Mouse (Mus musculus) hindbrain, embryonic 12.5 days (tissue): ENCODE measurements around the gene Exosc6. TPM values are rescaled to one million over a fixed set of nuclear protein-coding genes. Genes with fewer than 3 reads are reported as not detected.
A peak's percentile ranks its signal among the peaks of the same experiment; 100 is the strongest.
"Not testable (repeated sequence)": the region's sequence is repeated elsewhere in the genome, so short reads cannot be mapped to it uniquely, and the experiment has no call there.

Experiments
- ATAC-seq: fragments of 200-750 bp; cut with Nextera tagmentation; 2 replicates; pipeline ENCODE4 v1.8.0; 2017; ENCODE audit warnings: moderate TSS enrichment; ENCODE audit not compliant: low FRiP score
- H3K27ac ChIP-seq: fragments of 300-500 bp; sonication (generic); 2 replicates; pipeline ENCODE4 v1.5.1; 2016; ENCODE audit warnings: mild to moderate bottlenecking
- H3K27me3 ChIP-seq: fragments of 300-500 bp; sonication (generic); 2 replicates; pipeline ENCODE4 v1.6.1; 2016; ENCODE audit warnings: mild to moderate bottlenecking
- H3K36me3 ChIP-seq: fragments of 300-500 bp; sonication (generic); 2 replicates; pipeline ENCODE4 v1.6.1; 2016; ENCODE audit warnings: mild to moderate bottlenecking
- H3K4me1 ChIP-seq: fragments of 300-500 bp; sonication (generic); 2 replicates; pipeline ENCODE4 v1.6.1; 2016
- H3K4me2 ChIP-seq: fragments of 300-500 bp; sonication (generic); replicated peaks from 2 replicates; pipeline ENCODE4 v1.6.1; 2016; ENCODE audit warnings: mild to moderate bottlenecking
- H3K4me3 ChIP-seq: fragments of 300-500 bp; sonication (generic); 2 replicates; pipeline ENCODE4 v1.5.1; 2016; ENCODE audit warnings: mild to moderate bottlenecking
- H3K9ac ChIP-seq: fragments of 300-500 bp; sonication (generic); 2 replicates; pipeline ENCODE4 v1.6.1; 2016; ENCODE audit warnings: mild to moderate bottlenecking, moderate library complexity
- H3K9me3 ChIP-seq: fragments of 300-500 bp; sonication (generic); replicated peaks from 2 replicates; pipeline ENCODE4 v1.6.1; 2016; ENCODE audit warnings: mild to moderate bottlenecking
- WGBS: fragments of 180-500 bp; shearing (Covaris S2); methylation state at CpG from one replicate; pipeline ENCODE4 v1.1.7; 2016; 5-methylcytosine and 5-hydroxymethylcytosine counted together
- polyA plus RNA-seq: library from polyadenylated mRNA; unstranded; fragments of >200 nt; fragmentation: Nextera tagmentation; extraction: Ambion mirVana; gene quantifications from 2 replicates; pipeline ENCODE4 v1.2.1, GENCODE M21; 2016

Exosc6 gene
- polyA plus RNA-seq, 1 experiment from 2014 or later, result 3.2 TPM

GRCm38 (mm10) chr8:111066308-111066707 lies 10.2 kb downstream of the Exosc6 start:
- H3K4me1 ChIP-seq, result peaks cover 2% of the 10 kb centered on the region
- no peaks in the 10 kb centered on the region for H3K27me3 ChIP-seq
- H3K4me2 ChIP-seq, result no peak overlapping the region
- no peaks in the 10 kb centered on the region for H3K9me3 ChIP-seq
- H3K9ac ChIP-seq, result no peak overlapping the region
- no peak for ATAC-seq
- no peak overlapping the region for H3K27ac ChIP-seq
- 72% methylated on average over 4 of the region's 4 CpGs for WGBS
- no peaks in the 10 kb centered on the region for H3K36me3 ChIP-seq
- no peak overlapping the region for H3K4me3 ChIP-seq

- H3K36me3 ChIP-seq, result no peaks in the 10 kb centered on the region
- H3K9ac ChIP-seq, result no peak overlapping the region
- no peak overlapping the region for H3K4me2 ChIP-seq
- H3K4me1 ChIP-seq, result no peaks in the 10 kb centered on the region
- no peaks in the 10 kb centered on the region for H3K9me3 ChIP-seq
- no peak for ATAC-seq
- H3K4me3 ChIP-seq, result no peak overlapping the region
- no peak overlapping the region for H3K27ac ChIP-seq
- WGBS, result 32% methylated on average over 10 of the region's 10 CpGs
- no peaks in the 10 kb centered on the region for H3K27me3 ChIP-seq
Observed at GRCm38 (mm10) chr8:111067439-111067838, 11.3 kb downstream of the Exosc6 start.

GRCm38 (mm10) chr8:111068660-111069059 lies 12.5 kb downstream of the Exosc6 start:
- not testable (repeated sequence) for H3K27ac ChIP-seq, H3K9ac ChIP-seq, H3K27me3 ChIP-seq, ATAC-seq, H3K4me3 ChIP-seq, H3K4me2 ChIP-seq, H3K9me3 ChIP-seq, H3K4me1 ChIP-seq, H3K36me3 ChIP-seq
- 90% methylated on average over 9 of the region's 9 CpGs for WGBS

- Histone ChIP-seq H3K4me2 (no peak overlapping the region), H3K9ac (no peak overlapping the region), H3K27me3 (no peaks in the 10 kb centered on the region), H3K36me3 (no peaks in the 10 kb centered on the region), H3K4me1 (peaks cover 4% of the 10 kb centered on the region; the same call in 1 of the 2 replicates), H3K27ac (no peak overlapping the region), H3K9me3 (no peaks in the 10 kb centered on the region), H3K4me3 (no peak overlapping the region)
- 71% methylated on average over 3 of the region's 3 CpGs for WGBS
- ATAC-seq, result no peak
Observed at GRCm38 (mm10) chr8:111075926-111076325, 19.8 kb downstream of the Exosc6 start.

GRCm38 (mm10) chr8:111079461-111079860 lies 23.3 kb downstream of the Exosc6 start:
- no peaks in the 10 kb centered on the region for H3K9me3 ChIP-seq
- no peak overlapping the region for H3K4me2 ChIP-seq
- WGBS, result 62% methylated on average over 5 of the region's 5 CpGs
- no peak overlapping the region for H3K9ac ChIP-seq
- no peak overlapping the region for H3K4me3 ChIP-seq
- no peaks in the 10 kb centered on the region for H3K27me3 ChIP-seq
- H3K4me1 ChIP-seq, result peaks cover 19% of the 10 kb centered on the region
- H3K36me3 ChIP-seq, result no peaks in the 10 kb centered on the region
- no peak overlapping the region for H3K27ac ChIP-seq
- ATAC-seq, result no peak

- no peaks in the 10 kb centered on the region for H3K9me3 ChIP-seq
- H3K4me1 ChIP-seq, result peaks cover 19% of the 10 kb centered on the region
- no peak overlapping the region for H3K4me3 ChIP-seq
- H3K27ac ChIP-seq, result no peak overlapping the region
- H3K4me2 ChIP-seq, result no peak overlapping the region
- H3K36me3 ChIP-seq, result no peaks in the 10 kb centered on the region
- H3K9ac ChIP-seq, result peak overlapping the region; percentile 5; the same call in 1 of the 2 replicates
- 37% methylated on average over 6 of the region's 6 CpGs for WGBS
- no peaks in the 10 kb centered on the region for H3K27me3 ChIP-seq
- no peak for ATAC-seq
Observed at GRCm38 (mm10) chr8:111079861-111080271, 23.7 kb downstream of the Exosc6 start.

GRCm38 (mm10) chr8:111081580-111082258 lies 25.6 kb downstream of the Exosc6 start:
- H3K27ac ChIP-seq, result peak overlapping the region; percentile 26; the same call in 1 of the 2 replicates
- H3K36me3 ChIP-seq, result no peaks in the 10 kb centered on the region
- peak; percentile 58; the same call in 1 of the 2 replicates for ATAC-seq
- H3K9ac ChIP-seq, result peak overlapping the region; percentile 18; the same call in 1 of the 2 replicates
- 52% methylated on average over 12 of the region's 12 CpGs for WGBS
- no peak overlapping the region; the same call in 1 of the 2 replicates for H3K4me3 ChIP-seq
- H3K27me3 ChIP-seq, result no peaks in the 10 kb centered on the region
- no peaks in the 10 kb centered on the region for H3K9me3 ChIP-seq
- no peak overlapping the region for H3K4me2 ChIP-seq
- peaks cover 19% of the 10 kb centered on the region for H3K4me1 ChIP-seq

- H3K9me3 ChIP-seq, H3K27me3 ChIP-seq, H3K9ac ChIP-seq, H3K36me3 ChIP-seq, H3K4me3 ChIP-seq, H3K4me2 ChIP-seq, ATAC-seq, H3K27ac ChIP-seq: not testable (repeated sequence)
- H3K4me1 ChIP-seq, result peaks cover 19% of the 10 kb centered on the region
- WGBS, result 94% methylated on average over 5 of the region's 5 CpGs
Observed at GRCm38 (mm10) chr8:111083936-111084335, 27.8 kb downstream of the Exosc6 start.

- WGBS, result 0% methylated on average over 2 of the region's 2 CpGs
- no peak overlapping the region for H3K4me2 ChIP-seq
- ATAC-seq, result no peak
- H3K4me3 ChIP-seq, result no peak overlapping the region
- no peaks in the 10 kb centered on the region for H3K27me3 ChIP-seq
- H3K9me3 ChIP-seq, result no peaks in the 10 kb centered on the region
- H3K27ac ChIP-seq, result no peak overlapping the region
- no peaks in the 10 kb centered on the region for H3K36me3 ChIP-seq
- H3K4me1 ChIP-seq, result peaks cover 6% of the 10 kb centered on the region; the same call in 1 of the 2 replicates
- H3K9ac ChIP-seq, result no peak overlapping the region
Observed at GRCm38 (mm10) chr8:111090126-111090525, 34.0 kb downstream of the Exosc6 start.

- Histone ChIP-seq H3K27me3 (no peaks in the 10 kb centered on the region), H3K36me3 (no peaks in the 10 kb centered on the region), H3K9me3 (no peaks in the 10 kb centered on the region), H3K4me1 (peaks cover 13% of the 10 kb centered on the region), H3K4me3 (no peak overlapping the region), H3K27ac (no peak overlapping the region), H3K4me2 (no peak overlapping the region), H3K9ac (no peak overlapping the region)
- 80% methylated on average over 7 of the region's 7 CpGs for WGBS
- ATAC-seq, result no peak
Observed at GRCm38 (mm10) chr8:111091706-111092105, 35.6 kb downstream of the Exosc6 start.

GRCm38 (mm10) chr8:111092326-111092725 lies 36.2 kb downstream of the Exosc6 start, which contains the start of gene Clec18a:
TSS of gene Clec18a (minus strand) at chr8:111092426.
- not testable (repeated sequence) for H3K27ac ChIP-seq, H3K9ac ChIP-seq, H3K4me3 ChIP-seq, H3K4me2 ChIP-seq, ATAC-seq, H3K9me3 ChIP-seq, H3K27me3 ChIP-seq, H3K36me3 ChIP-seq
- H3K4me1 ChIP-seq, result peaks cover 13% of the 10 kb centered on the region
- WGBS, result 93% methylated on average over 5 of the region's 6 CpGs

GRCm38 (mm10) chr8:111093865-111094718 lies 38.0 kb downstream of the Exosc6 start, which contains the start of gene Pdpr:
TSS of gene Pdpr (plus strand) at chr8:111094630.
- Histone ChIP-seq H3K4me2 (peak within 1 kb of the TSS; percentile 69), H3K9ac (peak within 1 kb of the TSS; percentile 76), H3K27me3 (no peaks in the 10 kb centered on the region), H3K9me3 (no peaks in the 10 kb centered on the region), H3K4me1 (peaks cover 13% of the 10 kb centered on the region), H3K36me3 (no peaks in the 10 kb centered on the region), H3K27ac (peak within 1 kb of the TSS; percentile 67), H3K4me3 (peak within 1 kb of the TSS; percentile 59)
- ATAC-seq, result peak; percentile 94
- WGBS, result 6% methylated on average over 54 of the region's 72 CpGs
